Mouse (Mus musculus): ENCODE results near the gene Apex2. TPM values are rescaled to one million over a fixed set of nuclear protein-coding genes. Genes with fewer than 3 reads are reported as not detected.

The Apex2 gene
- total and polyA plus RNA-seq, 2 experiments from 2014 or later, result 3.3 to 5.4 TPM

GRCm38 (mm10) chrX:150593266-150594035, 3.8 kb upstream of the Apex2 start:
- no peaks in the 10 kb centered on the region for H3K27me3 ChIP-seq (ENCODE audit: control insufficient read depth, insufficient read depth, low read length)
- H3K9me3 ChIP-seq (replicated peaks; ENCODE audit: control insufficient read depth, low read length), result no peaks in the 10 kb centered on the region
- no peaks in the 10 kb centered on the region for H3K4me1 ChIP-seq (ENCODE audit: control insufficient read depth, insufficient read depth)
- TF ChIP-seq EP300 (IDR thresholded peaks at IDR 0.05; ENCODE audit: low read depth), result no peak
- no peak for TF ChIP-seq CTCF (IDR thresholded peaks at IDR 0.05; ENCODE audit: low read depth)
- ATAC-seq (ENCODE audit: insufficient read depth, low read depth) (peak; percentile 47; the same call in 1 of the 2 replicates), DNase-seq (ENCODE audit: low spot score) (peak; percentile 9)
- H3K4me2 ChIP-seq (ENCODE audit: low read depth, low read length), result peak overlapping the region; percentile 12; the same call in 1 of the 2 replicates
- WGBS, result 52% methylated on average over 12 of the region's 12 CpGs
- H3K27ac ChIP-seq (ENCODE audit: low read depth), result peak overlapping the region; percentile 61
- no peaks in the 10 kb centered on the region for H3K36me3 ChIP-seq (replicated peaks; ENCODE audit: control insufficient read depth, insufficient read depth, low read length)
- no peak overlapping the region for H3K4me3 ChIP-seq (ENCODE audit: low read depth, low read length)
- no peak overlapping the region for H3K9ac ChIP-seq (replicated peaks; ENCODE audit: low read depth, low read length)

GRCm38 (mm10) chrX:150588023-150588764, 1.5 kb downstream of the Apex2 start, which contains the start of gene Pfkfb1:
Gene Pfkfb1, plus strand, starts transcription at chrX:150588229.
- peak; percentile 78 for DNase-seq (ENCODE audit: low spot score)
- H3K27me3 ChIP-seq (ENCODE audit: control insufficient read depth, insufficient read depth, low read length), result no peaks in the 10 kb centered on the region
- peak within 1 kb of the TSS; percentile 65 for H3K9ac ChIP-seq (replicated peaks; ENCODE audit: low read depth, low read length)
- WGBS, result 22% methylated on average over 35 of the region's 35 CpGs
- H3K4me2 ChIP-seq (ENCODE audit: low read depth, low read length), result peak within 1 kb of the TSS; percentile 61
- H3K4me1 ChIP-seq (ENCODE audit: control insufficient read depth, insufficient read depth), result no peaks in the 10 kb centered on the region
- no peaks in the 10 kb centered on the region for H3K9me3 ChIP-seq (replicated peaks; ENCODE audit: control insufficient read depth, low read length)
- TF ChIP-seq EP300 (IDR thresholded peaks at IDR 0.05; ENCODE audit: low read depth) (no peak), CTCF (IDR thresholded peaks at IDR 0.05; ENCODE audit: low read depth) (peak; percentile 39)
- no peaks in the 10 kb centered on the region for H3K36me3 ChIP-seq (replicated peaks; ENCODE audit: control insufficient read depth, insufficient read depth, low read length)
- peak within 1 kb of the TSS; percentile 92 for H3K27ac ChIP-seq (ENCODE audit: low read depth)
- peak within 1 kb of the TSS; percentile 60 for H3K4me3 ChIP-seq (ENCODE audit: low read depth, low read length)
- ATAC-seq (ENCODE audit: insufficient read depth, low read depth), result peak; percentile 95

- H3K9me3 ChIP-seq (replicated peaks; ENCODE audit: control insufficient read depth, low read length), result no peaks in the 10 kb centered on the region
- peaks cover 8% of the 10 kb centered on the region for H3K36me3 ChIP-seq (replicated peaks; ENCODE audit: control insufficient read depth, insufficient read depth, low read length)
- WGBS, result 93% methylated on average over 8 of the region's 8 CpGs
- no peak overlapping the region for H3K4me2 ChIP-seq (ENCODE audit: low read depth, low read length)
- ATAC-seq (ENCODE audit: insufficient read depth, low read depth) (no peak), DNase-seq (ENCODE audit: low spot score) (no peak)
- H3K27ac ChIP-seq (ENCODE audit: low read depth), result no peak overlapping the region
- TF ChIP-seq EP300 (IDR thresholded peaks at IDR 0.05; ENCODE audit: low read depth) (no peak), CTCF (IDR thresholded peaks at IDR 0.05; ENCODE audit: low read depth) (no peak)
- no peaks in the 10 kb centered on the region for H3K27me3 ChIP-seq (ENCODE audit: control insufficient read depth, insufficient read depth, low read length)
- no peaks in the 10 kb centered on the region for H3K4me1 ChIP-seq (ENCODE audit: control insufficient read depth, insufficient read depth)
- H3K9ac ChIP-seq (replicated peaks; ENCODE audit: low read depth, low read length), result no peak overlapping the region
- no peak overlapping the region for H3K4me3 ChIP-seq (ENCODE audit: low read depth, low read length)
Measured at GRCm38 (mm10) chrX:150585116-150585515, 4.6 kb downstream of the Apex2 start.

- Histone ChIP-seq H3K9me3 (replicated peaks; ENCODE audit: control insufficient read depth, low read length) (no peaks in the 10 kb centered on the region), H3K4me3 (ENCODE audit: low read depth, low read length) (no peak overlapping the region), H3K36me3 (replicated peaks; ENCODE audit: control insufficient read depth, insufficient read depth, low read length) (peaks cover 8% of the 10 kb centered on the region), H3K27ac (ENCODE audit: low read depth) (no peak overlapping the region), H3K4me1 (ENCODE audit: control insufficient read depth, insufficient read depth) (no peaks in the 10 kb centered on the region), H3K27me3 (ENCODE audit: control insufficient read depth, insufficient read depth, low read length) (no peaks in the 10 kb centered on the region), H3K9ac (replicated peaks; ENCODE audit: low read depth, low read length) (no peak overlapping the region), H3K4me2 (ENCODE audit: low read depth, low read length) (no peak overlapping the region)
- TF ChIP-seq CTCF (IDR thresholded peaks at IDR 0.05; ENCODE audit: low read depth), result no peak
- no peak for TF ChIP-seq EP300 (IDR thresholded peaks at IDR 0.05; ENCODE audit: low read depth)
- ATAC-seq (ENCODE audit: insufficient read depth, low read depth) (no peak), DNase-seq (ENCODE audit: low spot score) (no peak)
Measured at GRCm38 (mm10) chrX:150581921-150582320, 7.7 kb downstream of the Apex2 start.

- Histone ChIP-seq H3K4me1 (ENCODE audit: control insufficient read depth, insufficient read depth) (no peaks in the 10 kb centered on the region), H3K27ac (ENCODE audit: low read depth) (no peak overlapping the region), H3K4me2 (ENCODE audit: low read depth, low read length) (no peak overlapping the region), H3K27me3 (ENCODE audit: control insufficient read depth, insufficient read depth, low read length) (no peaks in the 10 kb centered on the region), H3K4me3 (ENCODE audit: low read depth, low read length) (no peak overlapping the region), H3K36me3 (replicated peaks; ENCODE audit: control insufficient read depth, insufficient read depth, low read length) (no peaks in the 10 kb centered on the region), H3K9me3 (replicated peaks; ENCODE audit: control insufficient read depth, low read length) (no peaks in the 10 kb centered on the region), H3K9ac (replicated peaks; ENCODE audit: low read depth, low read length) (no peak overlapping the region)
- WGBS, result 83% methylated on average over 12 of the region's 12 CpGs
- DNase-seq (ENCODE audit: low spot score) (no peak), ATAC-seq (ENCODE audit: insufficient read depth, low read depth) (no peak)
- TF ChIP-seq CTCF (IDR thresholded peaks at IDR 0.05; ENCODE audit: low read depth) (no peak), EP300 (IDR thresholded peaks at IDR 0.05; ENCODE audit: low read depth) (no peak)
Measured at GRCm38 (mm10) chrX:150564644-150565357, 24.9 kb downstream of the Apex2 start.
